Mouse (Mus musculus): Measurements from ENCODE around the gene Ncoa1.

DNA sequence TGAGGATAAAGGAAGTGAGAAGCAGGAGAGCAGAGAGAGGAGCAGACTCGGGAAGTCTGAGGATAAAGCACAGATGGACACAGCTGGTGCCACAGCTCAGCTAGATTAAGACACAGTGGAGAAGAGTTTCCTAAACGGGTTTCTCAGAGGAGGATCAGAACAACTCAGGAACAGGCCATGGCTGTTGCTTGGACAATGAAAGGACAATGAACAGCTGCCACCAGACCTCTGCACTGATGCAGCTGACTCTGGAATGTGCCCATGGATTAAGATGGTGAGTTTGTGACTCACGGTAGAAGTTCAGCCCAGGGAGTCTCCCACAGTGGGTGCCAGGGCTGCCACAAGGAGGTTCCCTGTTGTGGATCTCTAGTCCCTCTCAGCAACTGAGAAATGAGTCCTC lies 191.8 kb downstream of the Ncoa1 start:
- TF ChIP-seq EP300 (IDR thresholded peaks at IDR 0.05; ENCODE audit: low read depth) = no peak
- TF ChIP-seq CTCF (IDR thresholded peaks at IDR 0.05; ENCODE audit: low read depth) = no peak
